Mouse (Mus musculus) c-Kit-negative CD71-positive TER-119-positive erythroid progenitor cells, embryonic 14.5 days (primary cell): ENCODE measurements around the gene Itpa.

ENCODE experiments used
- DNase-seq: peaks from one replicate; pipeline ENCODE4 v3.0.0-alpha.2; 2013; ENCODE audit warnings: low read depth, low spot score

The Itpa gene

GRCm38 (mm10) chr2:130655660-130656339 lies 11.6 kb upstream of the Itpa start:
- peak; percentile 50 for DNase-seq

DNA sequence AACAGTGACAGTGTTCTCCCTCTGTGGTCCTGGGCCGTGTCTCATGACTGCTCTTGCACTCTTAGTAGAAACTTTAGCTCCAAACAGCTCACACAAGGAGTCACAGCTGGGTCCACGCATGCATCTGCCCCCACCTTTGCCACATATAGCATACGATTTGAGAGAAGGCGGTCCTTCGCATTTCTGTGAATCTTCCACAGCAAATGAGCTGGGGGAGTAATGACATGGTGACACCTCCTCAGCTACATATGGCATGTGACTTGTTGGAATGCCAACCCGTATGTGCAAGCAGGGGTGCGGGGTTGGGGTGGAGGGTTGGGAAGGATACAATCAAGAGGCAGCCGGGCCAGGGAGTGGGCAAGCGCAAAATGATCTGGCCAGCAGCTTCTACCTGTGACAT lies 10.9 kb upstream of the Itpa start:
- no peak for DNase-seq

DNA sequence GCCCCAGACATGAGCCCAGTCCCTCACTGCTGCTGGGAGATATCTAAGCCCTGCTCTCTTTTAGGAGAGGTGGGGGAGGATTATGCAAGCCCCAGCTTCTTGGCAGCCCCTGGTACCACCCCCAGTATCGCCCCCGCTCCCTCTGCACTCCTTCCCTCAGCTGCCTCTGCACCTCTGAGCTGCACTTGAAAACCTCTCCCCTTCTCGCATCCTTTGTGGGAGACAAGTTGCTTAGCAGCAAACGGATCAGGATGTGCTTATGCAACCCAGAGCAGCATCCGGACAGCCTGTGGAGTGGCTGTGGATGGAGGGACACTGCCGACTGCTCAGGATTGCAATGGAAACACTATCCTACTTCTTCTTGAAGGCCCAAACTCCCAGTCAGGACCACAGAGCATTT lies 9.9 kb upstream of the Itpa start:
- no peak for DNase-seq

GRCm38 (mm10) chr2:130658530-130658929 lies 8.9 kb upstream of the Itpa start:
- no peak for DNase-seq

- no peak for DNase-seq
Observed at GRCm38 (mm10) chr2:130663342-130663741, 4.1 kb upstream of the Itpa start.

DNA sequence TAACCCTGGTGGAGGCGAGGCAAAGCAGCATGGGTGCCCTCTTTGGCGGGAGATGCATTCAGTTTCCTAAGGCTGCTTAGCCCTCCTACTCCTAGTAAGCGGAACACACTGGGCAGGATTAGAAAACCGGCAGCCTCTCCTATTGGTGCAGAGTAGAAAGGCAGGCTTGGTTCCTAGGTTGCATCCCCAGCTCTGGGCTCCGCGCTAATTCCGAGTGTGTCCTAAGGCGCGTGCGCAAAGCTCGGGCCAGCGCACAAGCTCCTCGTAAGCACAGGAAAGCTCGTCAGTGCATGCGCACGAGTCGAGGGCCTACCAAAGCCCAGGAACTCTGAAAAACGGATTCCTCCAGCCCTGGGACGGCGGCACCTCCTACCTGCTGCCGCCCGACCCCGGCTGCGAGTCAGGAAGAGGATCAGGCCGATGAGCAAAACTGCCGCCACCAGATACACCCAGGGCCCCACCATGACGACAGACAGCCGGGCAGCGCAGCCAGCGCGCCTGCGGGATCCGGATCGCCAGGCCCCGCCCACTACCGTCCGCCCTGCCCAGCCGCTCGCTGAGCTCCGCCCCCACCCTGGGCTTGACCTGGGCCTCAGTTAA lies 3.2 kb upstream of the Itpa start, which contains the start of gene Ddrgk1:
TSS of gene Ddrgk1 (minus strand) at position 558 of the 600 bp plus-strand sequence.
- DNase-seq = peak; percentile 86

GRCm38 (mm10) chr2:130677211-130677610 lies 9.8 kb downstream of the Itpa start:
- DNase-seq = no peak

DNA sequence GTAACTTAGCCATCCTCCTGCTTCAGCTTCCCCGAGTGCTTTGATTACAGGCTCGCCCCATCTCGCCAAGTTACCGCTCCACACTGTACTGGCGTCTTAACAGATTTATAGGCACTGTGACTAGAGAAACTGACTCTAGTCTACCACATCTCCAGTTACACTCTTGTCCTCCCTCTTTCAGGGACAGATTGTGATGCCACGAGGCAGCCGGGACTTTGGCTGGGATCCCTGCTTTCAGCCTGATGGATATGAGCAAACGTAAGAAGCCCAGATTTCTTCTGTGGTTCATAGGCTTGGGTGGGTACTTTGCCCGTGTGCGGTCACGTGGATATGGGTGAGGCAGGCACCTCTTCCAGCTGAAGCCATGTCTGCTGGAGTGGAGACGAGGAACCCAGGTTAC lies 11.7 kb downstream of the Itpa start:
- DNase-seq = no peak

GRCm38 (mm10) chr2:130679899-130680298 lies 12.5 kb downstream of the Itpa start:
- DNase-seq = no peak

- DNase-seq = no peak
Observed at GRCm38 (mm10) chr2:130681531-130681930, 14.1 kb downstream of the Itpa start.

DNA sequence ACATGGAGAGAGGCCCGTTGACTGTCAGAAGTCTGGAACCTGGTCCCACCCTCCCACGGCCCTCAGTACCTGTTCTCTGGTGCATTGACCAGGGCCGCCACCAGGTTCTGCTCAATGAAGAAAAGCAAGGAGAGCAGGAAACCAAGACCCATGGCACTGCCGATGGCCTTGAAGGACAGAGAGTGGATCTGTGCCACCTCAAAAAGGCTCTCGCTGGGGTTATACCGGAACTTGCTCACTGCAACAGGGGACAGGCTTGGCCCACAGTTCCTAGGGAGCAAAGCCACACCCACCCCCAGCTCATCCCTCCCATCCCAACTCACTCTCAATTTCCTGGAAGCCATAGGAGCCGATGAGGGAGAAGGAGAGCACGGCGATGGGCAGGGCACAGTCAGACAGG lies 18.0 kb downstream of the Itpa start:
- no peak for DNase-seq

GRCm38 (mm10) chr2:130689011-130689410 lies 21.6 kb downstream of the Itpa start:
- DNase-seq = no peak

DNA sequence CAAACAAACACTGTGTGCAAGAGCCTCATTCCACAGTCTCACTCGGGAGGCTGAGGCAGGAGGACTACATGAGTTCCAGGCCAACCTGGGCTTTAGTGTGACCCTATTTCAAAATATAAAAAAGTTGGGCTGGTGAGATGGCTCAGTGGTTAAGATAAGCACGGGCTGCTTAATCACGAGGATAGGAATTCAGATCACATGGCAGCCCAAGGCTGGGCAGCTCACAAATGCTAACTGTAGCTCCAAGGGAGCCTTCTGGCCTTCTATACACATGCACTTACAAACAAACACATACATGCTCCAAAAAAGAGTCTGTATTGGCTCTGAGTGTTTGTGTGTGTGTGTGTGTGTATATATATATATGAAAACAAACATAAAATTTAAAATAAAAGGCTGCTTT lies 26.2 kb downstream of the Itpa start:
- DNase-seq = no peak

DNA sequence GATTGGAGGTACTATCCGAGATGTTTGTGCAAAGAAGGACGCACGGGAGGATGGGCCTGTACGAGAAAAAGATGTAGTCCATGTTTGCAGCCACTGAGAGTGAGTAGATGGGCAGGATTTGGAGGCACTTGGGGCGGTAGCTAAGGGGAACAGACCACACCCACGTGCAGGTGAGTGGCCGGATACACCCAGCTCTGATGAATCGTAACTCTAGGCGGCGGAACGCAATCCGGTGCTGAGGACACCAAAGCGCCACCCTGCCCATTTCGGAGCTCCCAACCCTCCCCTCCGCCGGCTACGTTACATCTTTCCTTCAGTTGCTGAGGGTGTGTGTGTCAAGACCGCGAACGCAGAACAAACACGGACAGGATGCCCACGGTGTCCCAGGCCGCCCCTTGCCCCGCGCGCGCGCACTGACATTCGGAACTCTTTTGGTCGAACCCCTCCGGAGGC lies 29.3 kb downstream of the Itpa start:
- no peak for DNase-seq

DNA sequence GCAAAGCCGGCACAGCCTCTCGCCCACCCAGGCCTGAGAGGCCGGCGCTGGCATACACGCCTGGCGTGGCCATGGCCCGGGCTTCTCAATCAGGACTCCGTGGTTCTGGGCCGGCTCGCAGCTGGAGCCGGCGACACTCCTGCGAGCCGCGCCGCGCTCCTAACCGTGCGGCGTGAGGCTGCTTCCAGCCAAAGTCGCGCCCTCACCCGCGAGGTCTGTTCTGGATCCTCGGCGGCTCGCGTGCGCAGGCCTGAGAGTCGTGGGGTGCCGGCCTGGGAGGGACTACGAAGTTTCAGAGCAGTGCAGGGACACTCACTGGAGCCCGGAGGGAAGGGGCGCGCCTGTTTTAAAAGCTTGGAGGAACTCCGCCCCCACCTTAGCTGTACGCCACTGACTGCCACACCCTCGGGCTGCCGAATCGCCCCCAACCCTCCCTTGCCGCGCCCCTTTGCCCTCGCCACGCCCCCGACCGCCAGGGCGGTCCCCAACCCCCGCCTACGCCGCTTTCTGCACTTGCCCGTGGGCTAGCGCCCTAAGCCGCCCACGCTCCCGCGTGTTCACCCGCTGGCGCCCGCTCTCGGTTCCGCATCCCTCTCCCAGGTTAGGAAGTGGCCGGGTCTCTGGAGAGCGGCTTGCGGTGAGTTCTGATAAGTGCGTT lies 29.9 kb downstream of the Itpa start, which contains the start of gene Slc4a11:
TSS of gene Slc4a11 (minus strand) at position 367 of the 658 bp plus-strand sequence.
- DNase-seq = no peak

- no peak for DNase-seq
Observed at GRCm38 (mm10) chr2:130697821-130698266, 30.4 kb downstream of the Itpa start.

DNA sequence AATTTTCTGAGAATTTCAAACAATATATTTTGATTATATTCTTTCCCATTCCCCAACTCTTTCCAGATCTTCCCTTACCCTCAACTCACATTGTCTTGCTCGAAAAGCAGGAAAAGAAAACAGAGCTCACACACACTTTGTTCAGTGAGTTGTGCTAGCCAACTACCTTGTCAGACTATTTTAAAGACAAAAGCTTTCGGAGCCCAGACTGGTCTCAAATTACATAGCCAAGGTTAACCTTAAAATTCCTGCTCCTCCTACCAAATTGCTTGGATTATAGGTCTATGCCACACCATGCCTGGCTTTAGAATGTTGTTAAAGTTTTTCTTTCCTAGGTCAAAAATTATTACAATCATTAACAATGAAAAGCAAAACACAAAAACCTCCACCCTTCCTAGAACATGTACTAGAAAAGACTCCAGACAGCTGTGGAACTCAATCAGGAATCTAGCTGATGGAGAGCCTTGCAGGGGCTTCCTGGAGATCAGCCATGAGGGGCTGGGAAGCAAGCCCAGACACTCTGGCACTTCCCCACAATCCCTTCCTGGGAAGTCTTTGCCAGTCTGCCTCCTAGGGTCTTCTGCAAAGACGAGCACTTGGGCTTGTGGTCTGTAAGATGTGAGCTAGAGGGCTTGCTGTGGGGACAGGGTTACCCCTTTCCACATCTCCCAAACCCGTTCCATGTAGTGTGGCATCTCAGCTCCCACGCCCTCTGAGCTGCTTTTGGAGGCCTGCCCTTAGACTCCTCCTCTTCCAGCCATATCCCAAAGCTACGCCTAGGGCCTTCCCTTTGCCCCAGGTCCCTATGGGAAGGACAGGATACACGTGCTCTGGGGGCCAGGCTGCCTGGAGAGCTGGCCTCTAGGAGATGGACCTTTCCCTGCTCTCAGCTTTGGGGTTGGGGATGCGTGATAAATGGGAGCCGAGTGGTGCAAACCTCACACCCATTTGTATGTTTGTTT lies 36.9 kb downstream of the Itpa start:
- no peak for DNase-seq

DNA sequence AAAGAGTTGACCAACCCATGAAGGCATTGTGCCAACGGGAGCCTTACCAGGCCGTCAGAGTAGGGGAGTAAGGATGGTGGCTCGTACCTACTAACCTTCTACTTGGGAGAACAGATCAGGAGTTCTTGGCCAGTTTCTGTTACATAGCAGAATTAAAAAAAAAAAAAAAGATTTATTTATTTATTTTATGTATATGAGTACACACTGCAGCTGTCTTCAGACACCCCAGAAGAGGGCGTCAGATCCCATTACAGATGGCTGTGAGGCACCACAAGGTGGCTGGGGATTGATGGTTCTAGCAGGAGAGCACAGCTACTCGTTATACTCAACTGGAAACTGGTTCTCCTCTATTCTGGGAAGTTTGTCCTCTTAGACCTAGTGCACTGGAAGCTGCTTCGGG lies 37.8 kb downstream of the Itpa start:
- no peak for DNase-seq

DNA sequence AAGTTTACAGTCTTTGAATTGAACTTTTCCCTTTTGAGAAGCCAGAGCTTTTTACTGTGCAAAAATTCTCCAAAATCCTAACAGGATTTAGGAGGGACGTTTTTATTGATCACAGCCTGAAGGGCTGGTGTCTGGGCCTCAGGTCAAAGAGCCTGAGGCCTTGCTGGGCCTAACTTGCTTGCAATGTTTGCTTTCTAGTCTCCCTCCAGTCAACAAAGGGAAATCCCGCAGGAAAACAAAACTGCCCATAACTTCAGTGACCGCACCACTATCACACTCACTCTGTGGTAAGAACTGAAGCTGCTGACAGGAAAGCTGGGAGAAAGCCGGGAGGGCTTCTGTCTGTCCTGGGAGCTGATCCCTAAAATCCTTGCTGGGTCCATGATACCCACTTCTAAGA lies 39.2 kb downstream of the Itpa start:
- no peak for DNase-seq

GRCm38 (mm10) chr2:130707057-130707456 lies 39.6 kb downstream of the Itpa start:
- DNase-seq = no peak

DNA sequence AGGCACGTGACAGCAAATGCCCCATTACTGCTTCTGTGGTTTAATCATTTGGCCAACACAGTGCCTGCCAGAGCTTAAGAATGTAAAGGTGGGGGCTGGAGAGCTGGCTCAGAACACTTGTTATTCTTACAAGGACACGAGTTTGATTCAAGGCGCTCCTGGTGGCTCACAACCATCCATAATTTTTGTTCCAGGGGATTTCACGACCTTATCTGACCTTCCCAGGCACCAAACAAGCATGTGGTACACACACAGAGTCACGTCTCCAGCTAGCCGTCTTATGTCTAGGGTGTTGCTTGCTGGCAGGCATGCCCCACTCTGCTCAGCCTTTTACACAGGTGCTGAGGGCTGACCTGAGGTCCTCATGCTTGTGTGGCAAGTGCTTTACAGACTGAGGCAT lies 50.5 kb downstream of the Itpa start:
- no peak for DNase-seq

DNA sequence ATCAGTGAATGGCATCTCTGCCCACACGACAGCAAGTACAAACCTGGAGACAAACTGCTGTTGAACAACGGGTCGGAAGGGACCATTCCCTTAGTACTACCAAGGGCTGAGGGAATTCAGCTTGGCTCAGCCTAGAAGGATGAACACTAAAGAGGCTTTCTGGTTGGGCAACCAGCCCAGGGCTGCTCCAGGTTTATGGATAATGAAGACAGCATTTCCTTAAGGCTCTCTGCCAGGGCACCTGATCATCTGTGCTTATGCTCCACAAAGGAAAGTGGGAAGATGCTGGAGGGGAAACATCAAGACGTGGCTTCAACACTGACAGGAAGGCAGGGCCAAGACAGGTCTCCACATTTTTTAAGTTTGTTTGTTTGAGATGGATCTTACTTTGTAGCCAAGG lies 57.0 kb downstream of the Itpa start:
- DNase-seq = no peak
